Comparison of ENCODE assay signal across 8 mouse cellular contexts in the genomic region with DNA sequence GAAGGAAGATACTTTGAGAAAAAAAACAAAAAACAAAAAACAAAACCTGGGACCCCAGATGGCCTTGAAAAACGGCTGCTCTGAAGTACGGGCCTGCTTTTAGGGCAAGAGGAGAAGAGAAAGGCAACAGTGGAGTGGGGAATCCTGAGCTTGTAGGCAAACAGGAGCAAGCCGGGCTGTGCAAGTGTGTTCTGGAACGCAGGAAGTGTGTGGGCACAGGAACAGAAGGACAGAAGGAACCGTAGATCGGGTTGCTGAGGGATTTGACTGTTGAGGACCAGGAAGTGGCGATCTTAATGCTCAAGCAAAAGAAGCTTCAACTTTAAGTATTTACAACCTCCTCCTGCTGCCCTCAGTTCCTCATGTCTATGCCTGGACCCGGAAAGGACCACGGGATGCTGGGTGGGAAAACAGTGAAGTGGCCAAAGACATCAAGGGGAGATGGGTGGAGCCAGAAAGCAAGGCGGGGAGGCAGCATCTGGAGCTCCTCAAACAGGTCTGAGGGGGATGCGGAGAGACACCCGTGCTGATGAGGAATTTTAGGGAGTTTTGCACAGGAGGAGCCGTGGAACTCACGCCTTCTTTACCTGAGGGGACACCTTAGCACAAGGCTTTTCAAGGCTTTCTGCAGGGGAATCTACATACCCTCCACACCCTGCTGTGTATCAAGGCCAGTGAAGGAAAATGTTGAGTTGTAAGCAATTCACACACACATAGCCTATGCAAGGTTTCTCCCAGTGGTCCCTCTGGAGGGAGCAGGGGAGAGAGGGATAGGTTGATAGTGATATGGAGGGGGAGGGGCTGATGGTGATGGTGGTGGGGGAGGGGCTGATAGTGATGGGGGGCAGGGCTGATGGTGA. TPM values are rescaled to one million over a fixed set of nuclear protein-coding genes. Genes with fewer than 3 reads are reported as not detected.
DNase-seq lines count a peak whose midpoint lies in the region; ATAC-seq and TF ChIP-seq lines count a peak whose summit lies in the region.
"Had no signal": no experiment of that assay in that cellular context is flagged by ENCODE, and none has a peak within 500 bp of the region (broad histone marks: within the 10 kb centered on the region; RNA-seq: fewer than 3 reads in every experiment).

No protein-coding gene starts in this region.

- peak overlapping the region; percentile 8; the same call in 1 of the 2 replicates for H3K27ac ChIP-seq in lung, embryonic 14.5 days (ENCODE audit: low read depth)
- H3K27ac ChIP-seq in kidney, postnatal 0 days = peak overlapping the region; percentile 58; the same call in 1 of the 2 replicates
- peak overlapping the region; percentile 51 for H3K27ac ChIP-seq in stomach, embryonic 15.5 days
- H3K27ac ChIP-seq in hindbrain, embryonic 10.5 days = no peak overlapping the region
- H3K27ac ChIP-seq: neural tube, embryonic 13.5 days had no signal

- no peaks in the 10 kb centered on the region for H3K36me3 ChIP-seq in lung, embryonic 14.5 days (ENCODE audit: insufficient read depth)
- no peaks in the 10 kb centered on the region for H3K36me3 ChIP-seq in kidney, postnatal 0 days (ENCODE audit: insufficient read depth, low read length)
- no peaks in the 10 kb centered on the region for H3K36me3 ChIP-seq in stomach, embryonic 15.5 days
- no peaks in the 10 kb centered on the region for H3K36me3 ChIP-seq in hindbrain, embryonic 10.5 days
- H3K36me3 ChIP-seq: neural tube, embryonic 13.5 days had no signal

- DNase-seq in lung, embryonic 14.5 days = peak; percentile 26
- no peak for DNase-seq in lung, adult 18-20 months
- DNase-seq in heart, adult 18-20 months = peak; percentile 42 to 44
- peak; percentile 69 for DNase-seq in kidney, postnatal 0 days (ENCODE audit: low spot score)
- no peak for DNase-seq in hindbrain, embryonic 10.5 days (ENCODE audit: low spot score)
- DNase-seq in ovary, postnatal 14 days (ENCODE audit: low spot score) = no peak

- H3K9me3 ChIP-seq in lung, embryonic 14.5 days (ENCODE audit: low read depth, low read length) = no peaks in the 10 kb centered on the region
- no peaks in the 10 kb centered on the region for H3K9me3 ChIP-seq in kidney, postnatal 0 days (replicated peaks; ENCODE audit: low read length)
- no peaks in the 10 kb centered on the region for H3K9me3 ChIP-seq in stomach, embryonic 15.5 days
- H3K9me3 ChIP-seq in hindbrain, embryonic 10.5 days = no peaks in the 10 kb centered on the region
- H3K9me3 ChIP-seq: neural tube, embryonic 13.5 days had no signal

- no peak for TF ChIP-seq CTCF in lung, embryonic 14.5 days (IDR thresholded peaks at IDR 0.05; ENCODE audit: low read depth)
- no peak for TF ChIP-seq CTCF in kidney, postnatal 0 days (IDR thresholded peaks at IDR 0.05; ENCODE audit: low read depth)

- no peak overlapping the region for H3K9ac ChIP-seq in lung, embryonic 14.5 days
- no peak overlapping the region for H3K9ac ChIP-seq in kidney, postnatal 0 days (ENCODE audit: low read depth, low read length)
- no peak overlapping the region for H3K9ac ChIP-seq in stomach, embryonic 15.5 days
- H3K9ac ChIP-seq: neural tube, embryonic 13.5 days had no signal

- ATAC-seq in lung, embryonic 14.5 days (ENCODE audit: insufficient read depth) = peak; percentile 30; the same call in 1 of the 2 replicates
- ATAC-seq in kidney, postnatal 0 days (replicated peaks; ENCODE audit: low FRiP score, low read depth) = peak; percentile 68
- ATAC-seq in stomach, embryonic 15.5 days (ENCODE audit: insufficient read depth, low FRiP score, low read depth) = no peak

- no peak overlapping the region for H3K4me3 ChIP-seq in lung, embryonic 14.5 days (ENCODE audit: low read depth, low read length)
- H3K4me3 ChIP-seq in kidney, postnatal 0 days (replicated peaks; ENCODE audit: low read depth, low read length) = no peak overlapping the region
- H3K4me3 ChIP-seq in stomach, embryonic 15.5 days (replicated peaks) = no peak overlapping the region
- H3K4me3 ChIP-seq in hindbrain, embryonic 10.5 days = no peak overlapping the region
- H3K4me3 ChIP-seq: neural tube, embryonic 13.5 days had no signal

- 23% methylated on average over 14 of the region's 14 CpGs for WGBS in lung, embryonic 14.5 days
- WGBS in kidney, postnatal 0 days = 19% methylated on average over 14 of the region's 14 CpGs
- 29% methylated on average over 14 of the region's 14 CpGs for WGBS in stomach, embryonic 15.5 days
- 47% methylated on average over 14 of the region's 14 CpGs for WGBS in hindbrain, embryonic 10.5 days

- no peaks in the 10 kb centered on the region for H3K27me3 ChIP-seq in lung, embryonic 14.5 days (ENCODE audit: insufficient read depth, low read length)
- no peaks in the 10 kb centered on the region for H3K27me3 ChIP-seq in kidney, postnatal 0 days (ENCODE audit: insufficient read depth, low read length)
- H3K27me3 ChIP-seq in stomach, embryonic 15.5 days (replicated peaks) = no peaks in the 10 kb centered on the region
- no peaks in the 10 kb centered on the region for H3K27me3 ChIP-seq in hindbrain, embryonic 10.5 days (ENCODE audit: insufficient read depth, poor library complexity, severe bottlenecking)
- H3K27me3 ChIP-seq: neural tube, embryonic 13.5 days had no signal

- H3K4me2 ChIP-seq in lung, embryonic 14.5 days = peak overlapping the region; percentile 15; the same call in 1 of the 2 replicates
- 0 out of 2 replicates have a peak overlapping the region, but pooled peaks have one; percentile 11 for H3K4me2 ChIP-seq in kidney, postnatal 0 days (ENCODE audit: low read length)
- peak overlapping the region; percentile 10; the same call in 1 of the 2 replicates for H3K4me2 ChIP-seq in stomach, embryonic 15.5 days
- H3K4me2 ChIP-seq: neural tube, embryonic 13.5 days had no signal

- H3K4me1 ChIP-seq in lung, embryonic 14.5 days (ENCODE audit: insufficient read depth) = peaks cover 8% of the 10 kb centered on the region
- 0 out of 2 replicates have a peak, but pooled peaks cover 12% of the 10 kb centered on the region for H3K4me1 ChIP-seq in kidney, postnatal 0 days (replicated peaks; ENCODE audit: insufficient read depth, low read length)
- H3K4me1 ChIP-seq in stomach, embryonic 15.5 days = peaks cover 22% of the 10 kb centered on the region
- H3K4me1 ChIP-seq in hindbrain, embryonic 10.5 days (replicated peaks) = peaks cover 8% of the 10 kb centered on the region

RNA-seq across cellular contexts. Expression of gene Fgl2, which starts 11.2 kb away (rescaled TPM):
- 1.6 and 2.1 TPM in 2 replicates for polyA plus RNA-seq in lung, embryonic 14.5 days (2014; fragmentation: Nextera tagmentation; extraction: Ambion mirVana)
- total RNA-seq in heart, adult 18-20 months (2021) = 10 to 100 TPM; 16.5 to 22.9 TPM
- 11.1 and 11.9 TPM in 2 replicates for polyA plus RNA-seq in kidney, postnatal 0 days (2015; fragmentation: Nextera tagmentation; extraction: Ambion mirVana)
- 11.9 and 13.0 TPM in 2 replicates for polyA plus RNA-seq in stomach, embryonic 15.5 days (2015; fragmentation: Nextera tagmentation; extraction: Ambion mirVana)
- 2.2 and 2.3 TPM in 2 replicates for polyA plus RNA-seq in hindbrain, embryonic 10.5 days (2016; fragmentation: Nextera tagmentation; extraction: Ambion mirVana)

RNA-seq across cellular contexts. Expression of gene Ccdc146, which starts 40.9 kb away (rescaled TPM):
- 0.09 and 0.18 TPM in 2 replicates for polyA plus RNA-seq in lung, embryonic 14.5 days (2014; fragmentation: Nextera tagmentation; extraction: Ambion mirVana)
- total RNA-seq in heart, adult 18-20 months (2021) = 1 to 10 TPM; 3.4 to 4.4 TPM
- polyA plus RNA-seq in kidney, postnatal 0 days (2015; fragmentation: Nextera tagmentation; extraction: Ambion mirVana) = 0.09 TPM in 1 of 2 replicates, not detected in the other
- polyA plus RNA-seq in stomach, embryonic 15.5 days (2015; fragmentation: Nextera tagmentation; extraction: Ambion mirVana) = 0.35 and 0.62 TPM in 2 replicates
- polyA plus RNA-seq in hindbrain, embryonic 10.5 days (2016; fragmentation: Nextera tagmentation; extraction: Ambion mirVana) = 0.68 and 1.3 TPM in 2 replicates

RNA-seq across cellular contexts. Expression of gene Fam185a, which starts 41.1 kb away (rescaled TPM):
- 5.7 and 5.9 TPM in 2 replicates for polyA plus RNA-seq in lung, embryonic 14.5 days (2014; fragmentation: Nextera tagmentation; extraction: Ambion mirVana)
- 10 to 100 TPM; 20.7 to 22.3 TPM for total RNA-seq in heart, adult 18-20 months (2021)
- polyA plus RNA-seq in kidney, postnatal 0 days (2015; fragmentation: Nextera tagmentation; extraction: Ambion mirVana) = 4.9 and 5.1 TPM in 2 replicates
- polyA plus RNA-seq in stomach, embryonic 15.5 days (2015; fragmentation: Nextera tagmentation; extraction: Ambion mirVana) = 8.8 and 9.0 TPM in 2 replicates
- polyA plus RNA-seq in hindbrain, embryonic 10.5 days (2016; fragmentation: Nextera tagmentation; extraction: Ambion mirVana) = 4.6 TPM in 2 replicates

Comparison
In these comparisons a context has a peak if more than half of its experiments do, and no peak if none do; other contexts are left out.
1. DNase-seq: peak in lung, embryonic 14.5 days (single experiment), heart, adult 18-20 months (2 of 2) and kidney, postnatal 0 days (single experiment); none in lung, adult 18-20 months (0 of 2), hindbrain, embryonic 10.5 days (single experiment) and ovary, postnatal 14 days (single experiment).
2. Peak in every context shown above with its lines, with median percentiles within 50 percentile points of each other: H3K4me2 ChIP-seq.